Mouse (Mus musculus) CH12.LX (cell line): Measurements from ENCODE around the gene Lrrtm4. TPM values are rescaled to one million over a fixed set of nuclear protein-coding genes. Genes with fewer than 3 reads are reported as not detected.

ENCODE experiments used
- DNase-seq: peaks from one replicate; pipeline ENCODE4 v3.0.0-alpha.2; 2013; ENCODE audit errors: extremely low read depth
- H3K27ac ChIP-seq: 2 replicates; pipeline ENCODE4 v1.5.1; 2012; ENCODE audit warnings: low read depth, mild to moderate bottlenecking, control low read depth, moderate library complexity; ENCODE audit not compliant: insufficient read depth
- H3K27me3 ChIP-seq: replicated peaks from 2 replicates; pipeline ENCODE3; 2012; ENCODE audit warnings: inconsistent platforms
- H3K36me3 ChIP-seq, 2 experiments: replicated peaks in 1 of 2; 2 replicates each; pipeline versions ENCODE3 to v1.6.1; 2012; ENCODE audit warnings: inconsistent platforms in 1 of 2, low read length in 1 of 2, mild to moderate bottlenecking in 1 of 2, mixed read lengths in 1 of 2, moderate library complexity in 1 of 2; ENCODE audit not compliant: control insufficient read depth in 1 of 2, insufficient read depth in 1 of 2
- H3K4me1 ChIP-seq, 2 experiments: 2 replicates each; pipeline ENCODE4 v1.6.1; 2012; ENCODE audit warnings: inconsistent platforms in 1 of 2, moderate library complexity in 1 of 2; ENCODE audit not compliant: insufficient read depth in 2 of 2, control insufficient read depth in 1 of 2
- H3K4me2 ChIP-seq: 2 replicates; pipeline ENCODE4 v1.6.1; 2012; ENCODE audit warnings: low read depth, mild to moderate bottlenecking, control low read depth; ENCODE audit not compliant: poor library complexity, insufficient read depth, severe bottlenecking
- H3K4me3 ChIP-seq, 3 experiments: fragments of 150-350 bp in 1 of 3; sonication (generic) in 1 of 3; replicated peaks in 1 of 3; 2 replicates each; pipeline versions ENCODE3 to v1.5.1; 2011 to 2012; ENCODE audit warnings: low read depth in 2 of 3, low read length in 2 of 3, mild to moderate bottlenecking in 2 of 3, moderate library complexity in 2 of 3, control low read depth in 1 of 3, improper control_type of control experiment in 1 of 3, inconsistent platforms in 1 of 3, mixed read lengths in 1 of 3; ENCODE audit not compliant: poor library complexity in 1 of 3
- H3K79me2 ChIP-seq: replicated peaks from 2 replicates; pipeline ENCODE4 v1.6.1; 2012; ENCODE audit warnings: mild to moderate bottlenecking, moderate library complexity; ENCODE audit not compliant: control insufficient read depth, poor library complexity, insufficient read depth, severe bottlenecking; ENCODE audit errors: extremely low read depth
- H3K9ac ChIP-seq: 2 replicates; pipeline ENCODE4 v1.6.1; 2012; ENCODE audit warnings: low read depth, mild to moderate bottlenecking, control low read depth, moderate library complexity; ENCODE audit not compliant: insufficient read depth
- H3K9me3 ChIP-seq: replicated peaks from 2 replicates; pipeline ENCODE3; 2012; ENCODE audit warnings: low read length, inconsistent platforms, mixed read lengths
- CTCF ChIP-seq, 2 experiments: IDR thresholded peaks in 1 of 2; conservative IDR thresholded peaks in 1 of 2; 2 replicates each; pipeline ENCODE4 v1.5.1; 2011 to 2012; ENCODE audit warnings: low read depth in 2 of 2, low read length in 2 of 2, improper control_type of control experiment in 1 of 2, inconsistent platforms in 1 of 2, mild to moderate bottlenecking in 1 of 2, moderate library complexity in 1 of 2
- E2F4 ChIP-seq: IDR thresholded peaks from 2 replicates; pipeline ENCODE4 v1.6.1; 2011; ENCODE audit warnings: low read depth, low read length, improper control_type of control experiment; ENCODE audit not compliant: insufficient replicate concordance
- ELF1 ChIP-seq: IDR thresholded peaks from 2 replicates; pipeline ENCODE4 v1.6.1; 2014; ENCODE audit warnings: low read depth, mild to moderate bottlenecking, inconsistent platforms, low read length, improper control_type of control experiment
- ETS1 ChIP-seq: conservative IDR thresholded peaks from 2 replicates; pipeline ENCODE4 v1.6.1; 2012; ENCODE audit warnings: low read depth, mild to moderate bottlenecking, inconsistent platforms, low read length, improper control_type of control experiment, moderate library complexity
- GABPA ChIP-seq: IDR thresholded peaks from 2 replicates; pipeline ENCODE4 v1.6.1; 2012; ENCODE audit warnings: low read depth, low read length, improper control_type of control experiment, inconsistent platforms; ENCODE audit not compliant: insufficient replicate concordance
- HCFC1 ChIP-seq: IDR thresholded peaks from 2 replicates; pipeline ENCODE4 v1.6.1; 2012; ENCODE audit warnings: low read depth, mild to moderate bottlenecking, inconsistent platforms, low read length, improper control_type of control experiment
- JUN ChIP-seq: IDR thresholded peaks from 2 replicates; pipeline ENCODE4 v1.6.1; 2011; ENCODE audit warnings: low read depth, mild to moderate bottlenecking, low read length, improper control_type of control experiment, moderate library complexity; ENCODE audit not compliant: insufficient read depth
- JUND ChIP-seq: conservative IDR thresholded peaks from 2 replicates; pipeline ENCODE4 v1.6.1; 2011; ENCODE audit warnings: low read depth, low read length, improper control_type of control experiment
- MXI1 ChIP-seq: IDR thresholded peaks from 2 replicates; pipeline ENCODE4 v1.6.1; 2011; ENCODE audit warnings: mild to moderate bottlenecking, low read depth, low read length, improper control_type of control experiment
- MYC ChIP-seq: IDR thresholded peaks from 2 replicates; pipeline ENCODE4 v1.6.1; 2011; ENCODE audit warnings: low read depth, mild to moderate bottlenecking, improper control_type of control experiment, low read length
- NELFE ChIP-seq: IDR thresholded peaks from 2 replicates; pipeline ENCODE4 v1.6.1; 2011; ENCODE audit warnings: low read depth, low read length, improper control_type of control experiment
- PAX5 ChIP-seq: IDR thresholded peaks from 2 replicates; pipeline ENCODE4 v1.6.1; 2012; ENCODE audit warnings: low read length, inconsistent platforms, mixed read lengths
- POLR2A ChIP-seq: IDR thresholded peaks from 2 replicates; pipeline ENCODE4 v1.6.1; 2011; ENCODE audit warnings: low read depth, mild to moderate bottlenecking, improper control_type of control experiment, low read length
- RAD21 ChIP-seq: IDR thresholded peaks from 2 replicates; pipeline ENCODE4 v1.6.1; 2011; ENCODE audit warnings: low read depth, mild to moderate bottlenecking, low read length, improper control_type of control experiment, moderate library complexity
- TBP ChIP-seq: conservative IDR thresholded peaks from 2 replicates; pipeline ENCODE4 v1.6.1; 2011; ENCODE audit warnings: low read depth, low read length, improper control_type of control experiment
- TCF12 ChIP-seq: IDR thresholded peaks from 2 replicates; pipeline ENCODE4 v1.6.1; 2014; ENCODE audit warnings: low read depth, mild to moderate bottlenecking, inconsistent platforms, low read length, improper control_type of control experiment
- USF1 ChIP-seq: IDR thresholded peaks from 2 replicates; pipeline ENCODE4 v1.6.1; 2014; ENCODE audit warnings: low read depth, mild to moderate bottlenecking, inconsistent platforms, low read length, improper control_type of control experiment
- USF2 ChIP-seq: conservative IDR thresholded peaks from 2 replicates; pipeline ENCODE4 v1.6.1; 2011; ENCODE audit warnings: low read depth, low read length, improper control_type of control experiment
- ZC3H11A ChIP-seq: IDR thresholded peaks from 2 replicates; pipeline ENCODE4 v1.6.1; 2012; ENCODE audit warnings: low read depth, mild to moderate bottlenecking, inconsistent platforms, low read length, improper control_type of control experiment
- dilution Hi-C: fragments of 300-500 bp; cut with MboI; formaldehyde crosslinking; loops from 2 replicates; pipeline ENCODE4 v1.14.3; 2020; ENCODE audit warnings: low sequenced_read_pairs; ENCODE audit not compliant: extremely low pct_unique_long_range_greater_than_20kb, extremely low pct_ligation_motif_present
- in situ Hi-C: fragments of 300-500 bp; cut with MboI; formaldehyde crosslinking; loops from 3 replicates; pipeline ENCODE4 v1.14.3; 2019; ENCODE audit warnings: low sequenced_read_pairs, low pct_ligation_motif_present, low pct_unique_long_range_greater_than_20kb, mixed read lengths
- polyA plus RNA-seq: library from polyadenylated mRNA; unstranded; fragments of >175 nt; gene quantifications from 2 replicates; pipeline ENCODE4 v1.2.1, GENCODE M21; 2012; ENCODE audit warnings: low read depth; ENCODE audit not compliant: insufficient read length
- total RNA-seq, 2 experiments: library from RNA; depleted of rRNA; stranded (reverse); fragments of 300-350 nt in 1 of 2; fragments of >200 nt in 1 of 2; gene quantifications; 2 replicates each; pipeline ENCODE4 v1.2.3; 2012 to 2014

Lrrtm4 gene
- total and polyA plus RNA-seq, 3 experiments = not detected

GRCm38 (mm10) chr6:80366532-80366931 lies 347.9 kb downstream of the Lrrtm4 start:
- no peaks in the 10 kb centered on the region for H3K36me3 ChIP-seq
- peaks cover 21% of the 10 kb centered on the region for H3K9me3 ChIP-seq
- no peaks in the 10 kb centered on the region for H3K4me1 ChIP-seq
- no peaks in the 10 kb centered on the region for H3K27me3 ChIP-seq
- no peak overlapping the region for H3K9ac ChIP-seq
- no peak overlapping the region for H3K27ac ChIP-seq
- H3K79me2 ChIP-seq = no peaks in the 10 kb centered on the region
- no peak for TF ChIP-seq GABPA
- TF ChIP-seq JUN = no peak
- no peak for TF ChIP-seq MXI1
- no peak for TF ChIP-seq NELFE
- TF ChIP-seq, all 38 proteins: peak for 0
- no peak overlapping the region for H3K4me2 ChIP-seq
- no peak for DNase-seq
- H3K4me3 ChIP-seq = no peak overlapping the region
- dilution Hi-C loops = no loop called here
- in situ Hi-C loops = no loop called here

- no peaks in the 10 kb centered on the region for H3K79me2 ChIP-seq
- no peak overlapping the region for H3K9ac ChIP-seq
- no peaks in the 10 kb centered on the region for H3K36me3 ChIP-seq
- TF ChIP-seq CTCF (conservative IDR thresholded peaks at IDR 0.05 in 1 of 2, IDR thresholded peaks at IDR 0.05 in 1 of 2; ENCODE audit: low read depth in 2 of 2, low read length in 2 of 2) (no peak), JUND (no peak), USF2 (no peak), HCFC1 (no peak), E2F4 (no peak), ETS1 (no peak), JUN (no peak), TBP (no peak), TCF12 (no peak)
- no peaks in the 10 kb centered on the region for H3K4me1 ChIP-seq
- H3K4me2 ChIP-seq = no peak overlapping the region
- H3K27ac ChIP-seq = no peak overlapping the region
- H3K9me3 ChIP-seq = peaks cover 17% of the 10 kb centered on the region
- H3K4me3 ChIP-seq = no peak overlapping the region
- dilution Hi-C loops (no loop called here), in situ Hi-C loops (no loop called here)
- H3K27me3 ChIP-seq = no peaks in the 10 kb centered on the region
- no peak for DNase-seq
These were observed 370.9 kb downstream of the Lrrtm4 start for GRCm38 (mm10) chr6:80389571-80389970.

- no peaks in the 10 kb centered on the region for H3K36me3 ChIP-seq
- no peaks in the 10 kb centered on the region for H3K27me3 ChIP-seq
- no peak overlapping the region for H3K4me3 ChIP-seq
- no peak overlapping the region for H3K27ac ChIP-seq
- H3K9ac ChIP-seq = no peak overlapping the region
- H3K9me3 ChIP-seq = peaks cover 15% of the 10 kb centered on the region
- dilution Hi-C loops (no loop called here), in situ Hi-C loops (no loop called here)
- no peaks in the 10 kb centered on the region for H3K79me2 ChIP-seq
- TF ChIP-seq PAX5 = no peak
- no peak for TF ChIP-seq ELF1
- TF ChIP-seq ZC3H11A = no peak
- TF ChIP-seq MYC = no peak
- TF ChIP-seq USF1 = no peak
- TF ChIP-seq JUND = no peak
- no peak for TF ChIP-seq RAD21
- TF ChIP-seq POLR2A = no peak
- no peaks in the 10 kb centered on the region for H3K4me1 ChIP-seq
- no peak for DNase-seq
- H3K4me2 ChIP-seq = no peak overlapping the region
These were observed 388.1 kb downstream of the Lrrtm4 start for GRCm38 (mm10) chr6:80406757-80407156.
